Mouse (Mus musculus): ENCODE data around the gene Atp1b3. TPM values are rescaled to one million over a fixed set of nuclear protein-coding genes. Genes with fewer than 3 reads are reported as not detected.

Atp1b3 gene
- polyA plus RNA-seq, 1 experiment = 146 TPM

DNA sequence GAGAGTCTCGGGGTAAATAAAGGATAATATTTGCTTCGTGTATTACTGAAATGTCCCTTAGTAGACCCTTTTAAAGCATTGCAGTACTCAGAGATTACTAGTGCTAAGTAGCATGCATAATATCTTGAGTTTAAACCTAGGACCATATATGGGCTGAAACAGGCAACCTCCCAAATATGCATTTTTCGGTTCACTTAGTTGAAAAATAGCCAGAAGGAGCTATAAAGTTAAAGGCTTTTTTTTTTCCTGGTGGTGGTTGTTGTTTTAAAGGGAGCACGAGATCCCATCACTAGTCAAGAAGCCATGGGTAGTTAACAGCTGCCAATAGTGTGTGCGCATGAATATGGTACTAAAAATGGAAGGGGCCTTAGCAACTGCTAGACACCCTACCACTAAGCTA lies 6.8 kb upstream of the Atp1b3 start:
- Histone ChIP-seq H3K36me3 (ENCODE audit: control insufficient read depth, insufficient read depth, low read length, poor library complexity, severe bottlenecking) (no peaks in the 10 kb centered on the region), H3K9ac (ENCODE audit: low read depth, poor library complexity, severe bottlenecking) (no peak overlapping the region), H3K9me3 (replicated peaks; ENCODE audit: control insufficient read depth, insufficient read depth, low read length, poor library complexity, severe bottlenecking) (no peaks in the 10 kb centered on the region), H3K27ac (ENCODE audit: insufficient read depth, low read length) (no peak overlapping the region), H3K4me1 (ENCODE audit: control insufficient read depth, insufficient read depth, low read length) (no peaks in the 10 kb centered on the region), H3K4me3 (ENCODE audit: low read depth, low read length) (no peak overlapping the region), H3K27me3 (ENCODE audit: control insufficient read depth, insufficient read depth, low read length, poor library complexity, severe bottlenecking) (no peaks in the 10 kb centered on the region)
- TF ChIP-seq CTCF (IDR thresholded peaks at IDR 0.05; ENCODE audit: low read depth, low read length) = no peak
- no peak for TF ChIP-seq EP300 (IDR thresholded peaks at IDR 0.05; ENCODE audit: insufficient read depth, low read depth, low read length)
- TF ChIP-seq POLR2A (IDR thresholded peaks at IDR 0.05; ENCODE audit: insufficient read depth, low read length) = no peak

- Histone ChIP-seq H3K9me3 (replicated peaks; ENCODE audit: control insufficient read depth, insufficient read depth, low read length, poor library complexity, severe bottlenecking) (no peaks in the 10 kb centered on the region), H3K27ac (ENCODE audit: insufficient read depth, low read length) (no peak overlapping the region), H3K9ac (ENCODE audit: low read depth, poor library complexity, severe bottlenecking) (no peak overlapping the region), H3K4me3 (ENCODE audit: low read depth, low read length) (no peak overlapping the region), H3K4me1 (ENCODE audit: control insufficient read depth, insufficient read depth, low read length) (no peaks in the 10 kb centered on the region), H3K36me3 (ENCODE audit: control insufficient read depth, insufficient read depth, low read length, poor library complexity, severe bottlenecking) (no peaks in the 10 kb centered on the region), H3K27me3 (ENCODE audit: control insufficient read depth, insufficient read depth, low read length, poor library complexity, severe bottlenecking) (no peaks in the 10 kb centered on the region)
- TF ChIP-seq EP300 (IDR thresholded peaks at IDR 0.05; ENCODE audit: insufficient read depth, low read depth, low read length) (no peak), CTCF (IDR thresholded peaks at IDR 0.05; ENCODE audit: low read depth, low read length) (no peak), POLR2A (IDR thresholded peaks at IDR 0.05; ENCODE audit: insufficient read depth, low read length) (no peak)
Observed at GRCm38 (mm10) chr9:96369654-96370384, 5.6 kb upstream of the Atp1b3 start.

- no peaks in the 10 kb centered on the region for H3K27me3 ChIP-seq (ENCODE audit: control insufficient read depth, insufficient read depth, low read length, poor library complexity, severe bottlenecking)
- H3K4me3 ChIP-seq (ENCODE audit: low read depth, low read length) = no peak overlapping the region
- H3K9me3 ChIP-seq (replicated peaks; ENCODE audit: control insufficient read depth, insufficient read depth, low read length, poor library complexity, severe bottlenecking) = no peaks in the 10 kb centered on the region
- H3K27ac ChIP-seq (ENCODE audit: insufficient read depth, low read length) = no peak overlapping the region
- peaks cover 1% of the 10 kb centered on the region for H3K4me1 ChIP-seq (ENCODE audit: control insufficient read depth, insufficient read depth, low read length)
- H3K36me3 ChIP-seq (ENCODE audit: control insufficient read depth, insufficient read depth, low read length, poor library complexity, severe bottlenecking) = no peaks in the 10 kb centered on the region
- no peak overlapping the region for H3K9ac ChIP-seq (ENCODE audit: low read depth, poor library complexity, severe bottlenecking)
- TF ChIP-seq POLR2A (IDR thresholded peaks at IDR 0.05; ENCODE audit: insufficient read depth, low read length) = no peak
- no peak for TF ChIP-seq CTCF (IDR thresholded peaks at IDR 0.05; ENCODE audit: low read depth, low read length)
- no peak for TF ChIP-seq EP300 (IDR thresholded peaks at IDR 0.05; ENCODE audit: insufficient read depth, low read depth, low read length)
Observed at GRCm38 (mm10) chr9:96365271-96365872, 1.1 kb upstream of the Atp1b3 start.

DNA sequence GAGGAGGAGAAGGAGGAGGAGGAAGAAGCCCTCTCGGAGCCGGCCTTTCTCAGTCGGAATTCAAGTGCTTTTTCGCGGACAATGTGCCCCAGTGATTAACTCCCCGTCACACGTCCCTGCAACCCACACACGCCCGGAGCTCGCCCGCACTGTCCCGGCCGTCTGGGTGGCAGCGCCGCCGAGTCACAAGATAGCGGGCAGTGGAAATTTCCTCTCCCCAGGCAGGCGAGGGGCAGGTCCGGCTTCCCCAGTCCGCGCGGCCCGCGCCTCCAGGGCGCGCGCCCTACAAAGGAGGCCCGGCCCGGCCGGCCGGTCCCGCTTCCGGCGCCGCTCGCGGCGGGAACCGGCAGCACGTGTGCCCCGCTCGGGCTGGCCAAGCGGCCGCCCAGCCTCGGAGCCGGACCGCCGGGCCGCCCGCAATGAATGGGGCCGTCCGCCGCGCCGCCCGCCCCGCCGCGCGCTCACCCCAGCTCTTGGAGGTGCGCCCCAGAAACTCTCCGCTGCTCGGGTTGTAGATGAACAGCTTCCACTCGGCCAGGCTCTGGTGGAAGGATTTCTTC lies 581 bp downstream of the Atp1b3 start:
- H3K9me3 ChIP-seq (replicated peaks; ENCODE audit: control insufficient read depth, insufficient read depth, low read length, poor library complexity, severe bottlenecking) = no peaks in the 10 kb centered on the region
- H3K27ac ChIP-seq (ENCODE audit: insufficient read depth, low read length) = peak overlapping the region; percentile 74
- H3K4me3 ChIP-seq (ENCODE audit: low read depth, low read length) = peak overlapping the region; percentile 95
- no peak for TF ChIP-seq CTCF (IDR thresholded peaks at IDR 0.05; ENCODE audit: low read depth, low read length)
- TF ChIP-seq EP300 (IDR thresholded peaks at IDR 0.05; ENCODE audit: insufficient read depth, low read depth, low read length) = no peak
- no peak for TF ChIP-seq POLR2A (IDR thresholded peaks at IDR 0.05; ENCODE audit: insufficient read depth, low read length)
- no peaks in the 10 kb centered on the region for H3K27me3 ChIP-seq (ENCODE audit: control insufficient read depth, insufficient read depth, low read length, poor library complexity, severe bottlenecking)
- no peaks in the 10 kb centered on the region; the same call in 1 of the 2 replicates for H3K36me3 ChIP-seq (ENCODE audit: control insufficient read depth, insufficient read depth, low read length, poor library complexity, severe bottlenecking)
- H3K9ac ChIP-seq (ENCODE audit: low read depth, poor library complexity, severe bottlenecking) = peak overlapping the region; percentile 98
- H3K4me1 ChIP-seq (ENCODE audit: control insufficient read depth, insufficient read depth, low read length) = peaks cover 1% of the 10 kb centered on the region

DNA sequence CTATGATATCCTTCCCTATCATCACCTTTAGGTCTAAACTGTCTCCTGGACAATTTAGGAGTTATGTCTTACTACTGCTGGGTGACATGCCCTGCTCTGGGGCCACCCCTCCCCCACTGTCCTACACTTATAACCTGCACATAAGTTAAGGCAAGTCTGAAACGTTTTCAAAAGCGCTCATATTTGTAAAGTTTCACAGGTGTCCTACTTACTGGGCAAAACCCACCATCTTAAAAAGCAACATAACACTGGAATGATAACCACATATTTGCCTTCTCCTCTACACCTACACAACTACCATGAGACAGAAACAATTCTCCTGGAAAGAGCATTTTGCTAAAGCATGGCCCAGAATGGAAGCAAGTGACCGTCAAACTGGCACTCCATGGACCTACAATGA lies 4.2 kb downstream of the Atp1b3 start:
- H3K27me3 ChIP-seq (ENCODE audit: control insufficient read depth, insufficient read depth, low read length, poor library complexity, severe bottlenecking) = no peaks in the 10 kb centered on the region
- peaks cover 1% of the 10 kb centered on the region for H3K4me1 ChIP-seq (ENCODE audit: control insufficient read depth, insufficient read depth, low read length)
- no peak overlapping the region for H3K9ac ChIP-seq (ENCODE audit: low read depth, poor library complexity, severe bottlenecking)
- H3K4me3 ChIP-seq (ENCODE audit: low read depth, low read length) = no peak overlapping the region
- TF ChIP-seq POLR2A (IDR thresholded peaks at IDR 0.05; ENCODE audit: insufficient read depth, low read length) = no peak
- no peak for TF ChIP-seq CTCF (IDR thresholded peaks at IDR 0.05; ENCODE audit: low read depth, low read length)
- no peak for TF ChIP-seq EP300 (IDR thresholded peaks at IDR 0.05; ENCODE audit: insufficient read depth, low read depth, low read length)
- H3K9me3 ChIP-seq (replicated peaks; ENCODE audit: control insufficient read depth, insufficient read depth, low read length, poor library complexity, severe bottlenecking) = no peaks in the 10 kb centered on the region
- no peaks in the 10 kb centered on the region; the same call in 1 of the 2 replicates for H3K36me3 ChIP-seq (ENCODE audit: control insufficient read depth, insufficient read depth, low read length, poor library complexity, severe bottlenecking)
- no peak overlapping the region for H3K27ac ChIP-seq (ENCODE audit: insufficient read depth, low read length)

DNA sequence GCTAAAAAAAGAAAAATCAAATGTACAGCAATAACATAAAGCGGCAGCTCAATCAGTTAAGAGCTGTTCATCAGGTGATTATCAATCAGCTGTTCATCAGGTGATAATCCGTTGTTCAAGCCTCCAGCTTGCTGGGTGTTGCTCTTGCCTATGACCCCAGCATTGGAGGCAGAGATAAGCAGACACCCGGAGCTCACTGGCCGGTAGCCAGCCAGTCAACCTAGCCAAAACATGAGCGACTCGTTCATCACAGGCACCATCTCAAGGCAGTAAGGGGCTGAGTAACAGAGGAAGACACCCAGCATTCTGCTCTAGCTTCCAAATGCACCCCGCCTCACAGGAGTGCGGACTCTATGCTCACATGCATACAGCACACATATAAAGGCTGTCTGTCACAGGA lies 10.4 kb downstream of the Atp1b3 start:
- H3K27me3 ChIP-seq (ENCODE audit: control insufficient read depth, insufficient read depth, low read length, poor library complexity, severe bottlenecking) = no peaks in the 10 kb centered on the region
- no peak overlapping the region for H3K4me3 ChIP-seq (ENCODE audit: low read depth, low read length)
- H3K36me3 ChIP-seq (ENCODE audit: control insufficient read depth, insufficient read depth, low read length, poor library complexity, severe bottlenecking) = no peaks in the 10 kb centered on the region; the same call in 1 of the 2 replicates
- no peak overlapping the region for H3K27ac ChIP-seq (ENCODE audit: insufficient read depth, low read length)
- H3K9ac ChIP-seq (ENCODE audit: low read depth, poor library complexity, severe bottlenecking) = no peak overlapping the region
- peaks cover 2% of the 10 kb centered on the region for H3K4me1 ChIP-seq (ENCODE audit: control insufficient read depth, insufficient read depth, low read length)
- no peaks in the 10 kb centered on the region for H3K9me3 ChIP-seq (replicated peaks; ENCODE audit: control insufficient read depth, insufficient read depth, low read length, poor library complexity, severe bottlenecking)
- TF ChIP-seq POLR2A (IDR thresholded peaks at IDR 0.05; ENCODE audit: insufficient read depth, low read length) (no peak), EP300 (IDR thresholded peaks at IDR 0.05; ENCODE audit: insufficient read depth, low read depth, low read length) (no peak), CTCF (IDR thresholded peaks at IDR 0.05; ENCODE audit: low read depth, low read length) (no peak)
